Mouse (Mus musculus) megakaryocyte, embryonic 14.5 days (primary cell): ENCODE results near the gene Slc16a10.

Source experiments
- FLI1 ChIP-seq: IDR thresholded peaks from 2 replicates; pipeline ENCODE4 v1.6.1; 2012; ENCODE audit warnings: low read length, inconsistent platforms, mixed read lengths
- GATA1 ChIP-seq: IDR thresholded peaks from 3 replicates; pipeline ENCODE4 v1.6.1; 2012; ENCODE audit warnings: mixed read lengths, low read length, inconsistent platforms, borderline replicate concordance

- TF ChIP-seq GATA1 = no peak
- no peak for TF ChIP-seq FLI1
Observed at GRCm38 (mm10) chr10:40188831-40189230, 46.8 kb upstream of the Slc16a10 start.
